Mouse (Mus musculus) neural tube, embryonic 15.5 days (tissue): ENCODE results near the gene Slc20a1. TPM values are rescaled to one million over a fixed set of nuclear protein-coding genes. Genes with fewer than 3 reads are reported as not detected.
A peak's percentile ranks its signal among the peaks of the same experiment; 100 is the strongest.

Experiments
- ATAC-seq: fragments of 200-750 bp; cut with Nextera tagmentation; 2 replicates; pipeline ENCODE4 v1.8.0; 2017; ENCODE audit warnings: mild to moderate bottlenecking, moderate TSS enrichment, moderate library complexity; ENCODE audit not compliant: low FRiP score
- H3K27ac ChIP-seq: fragments of 300-500 bp; sonication (generic); replicated peaks from 2 replicates; pipeline ENCODE4 v1.5.1; 2015; ENCODE audit warnings: mild to moderate bottlenecking, inconsistent platforms
- H3K27me3 ChIP-seq: fragments of 300-500 bp; sonication (generic); replicated peaks from 2 replicates; pipeline ENCODE4 v1.6.1; 2015; ENCODE audit warnings: inconsistent platforms
- H3K36me3 ChIP-seq: fragments of 300-500 bp; sonication (generic); 2 replicates; pipeline ENCODE4 v1.6.1; 2015; ENCODE audit warnings: inconsistent platforms
- H3K4me1 ChIP-seq: fragments of 300-500 bp; sonication (generic); 2 replicates; pipeline ENCODE4 v1.6.1; 2015; ENCODE audit warnings: inconsistent platforms
- H3K4me2 ChIP-seq: fragments of 300-500 bp; sonication (generic); 2 replicates; pipeline ENCODE4 v1.6.1; 2015; ENCODE audit warnings: inconsistent platforms, mild to moderate bottlenecking, moderate library complexity
- H3K4me3 ChIP-seq: fragments of 300-500 bp; sonication (generic); replicated peaks from 2 replicates; pipeline ENCODE4 v1.5.1; 2015; ENCODE audit warnings: mild to moderate bottlenecking, inconsistent platforms
- H3K9ac ChIP-seq: fragments of 300-500 bp; sonication (generic); replicated peaks from 2 replicates; pipeline ENCODE4 v1.6.1; 2015; ENCODE audit warnings: mild to moderate bottlenecking, inconsistent platforms
- H3K9me3 ChIP-seq: fragments of 300-500 bp; sonication (generic); replicated peaks from 2 replicates; pipeline ENCODE4 v1.6.1; 2016; ENCODE audit warnings: inconsistent platforms
- WGBS: fragments of 180-500 bp; shearing (Covaris S2); methylation state at CpG from one replicate; pipeline ENCODE4 v1.1.7; 2015; ENCODE audit warnings: mixed read lengths; 5-methylcytosine and 5-hydroxymethylcytosine counted together
- polyA plus RNA-seq: library from polyadenylated mRNA; unstranded; fragments of >200 nt; fragmentation: Nextera tagmentation; extraction: Ambion mirVana; gene quantifications from 2 replicates; pipeline ENCODE4 v1.2.1, GENCODE M21; 2015

The Slc20a1 gene
- 48.2 and 48.9 TPM in 2 replicates for polyA plus RNA-seq

DNA sequence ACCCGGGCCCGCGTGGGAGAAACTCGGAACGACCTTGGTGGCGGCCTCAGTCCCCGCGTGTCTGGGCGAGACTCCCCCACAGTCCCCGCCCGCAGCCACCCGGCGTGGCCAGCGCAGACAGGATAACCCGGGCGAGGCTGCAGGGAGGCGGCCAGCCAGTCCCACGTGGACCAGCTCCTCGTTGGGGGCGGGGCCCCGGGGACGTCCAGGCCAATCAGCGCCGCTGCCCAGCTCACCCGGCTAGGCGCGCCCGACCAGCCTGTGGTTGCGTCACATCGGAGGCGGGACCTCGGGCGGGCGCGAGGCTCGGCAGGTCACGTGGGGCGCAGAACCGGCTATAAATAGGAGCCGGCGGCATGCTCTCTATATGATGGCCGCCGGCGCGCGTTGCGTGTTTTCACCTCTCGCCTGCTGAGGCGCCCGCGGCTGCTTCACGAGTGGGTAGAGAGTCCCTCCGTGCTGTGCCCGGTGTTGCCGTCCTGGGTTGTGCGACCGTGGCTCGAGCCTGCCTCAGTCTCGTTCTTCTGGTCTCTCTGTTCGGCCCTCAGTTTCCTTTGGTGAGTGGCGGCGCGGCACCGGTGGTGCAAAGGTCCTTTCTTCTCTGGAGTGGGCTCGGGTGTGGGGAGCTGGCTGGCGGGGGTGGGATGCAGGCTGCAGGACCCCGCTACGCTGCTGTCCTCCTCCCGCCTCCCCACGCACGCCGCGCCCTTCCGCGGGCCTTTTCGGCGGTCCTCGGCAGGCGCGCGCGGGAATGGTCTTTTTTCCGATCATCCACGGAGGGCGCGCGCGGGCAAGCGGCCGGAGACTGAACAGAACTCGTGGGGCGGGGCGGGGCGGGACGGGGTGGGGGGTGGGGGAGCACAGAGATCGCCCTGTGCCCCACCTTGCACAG, at the start of gene Slc20a1:
Gene Slc20a1, plus strand, starts transcription at position 329 of the 892 bp plus-strand sequence.
- under 1% methylated on average over 75 of the region's 96 CpGs for WGBS
- Histone ChIP-seq H3K27me3 (no peaks in the 10 kb centered on the region), H3K4me3 (peak within 1 kb of the TSS; percentile 83), H3K4me2 (peak within 1 kb of the TSS; percentile 90), H3K36me3 (peaks cover 10% of the 10 kb centered on the region), H3K9ac (peak within 1 kb of the TSS; percentile 79), H3K4me1 (peaks cover 33% of the 10 kb centered on the region), H3K27ac (peak within 1 kb of the TSS; percentile 91), H3K9me3 (no peaks in the 10 kb centered on the region)
- peak; percentile 99 for ATAC-seq

DNA sequence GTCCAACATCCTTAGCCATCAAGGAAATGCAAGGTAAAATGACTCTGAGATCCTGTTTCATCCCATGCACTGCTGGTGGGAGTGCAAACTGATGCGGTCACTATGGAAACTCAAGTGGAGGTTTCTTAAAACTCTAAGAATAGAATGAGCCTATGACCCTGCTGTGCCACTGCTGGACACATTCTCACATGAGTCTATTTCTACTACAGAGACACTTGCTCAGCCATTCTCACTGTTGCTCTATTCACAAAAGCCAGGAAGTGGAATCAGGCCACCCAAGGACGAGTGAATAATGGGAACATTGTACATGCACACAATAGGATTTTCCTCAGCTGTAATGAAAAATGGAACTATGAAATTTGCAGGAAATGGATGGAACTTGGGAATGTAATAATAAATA, 49.7 kb upstream of the Slc20a1 start:
- H3K27ac ChIP-seq = no peak overlapping the region
- no peak for ATAC-seq
- no peaks in the 10 kb centered on the region for H3K9me3 ChIP-seq
- no peak overlapping the region for H3K4me2 ChIP-seq
- no peaks in the 10 kb centered on the region for H3K36me3 ChIP-seq
- no peaks in the 10 kb centered on the region for H3K4me1 ChIP-seq
- H3K9ac ChIP-seq = no peak overlapping the region
- H3K4me3 ChIP-seq = no peak overlapping the region
- 33% methylated on average over 2 of the region's 2 CpGs for WGBS
- no peaks in the 10 kb centered on the region for H3K27me3 ChIP-seq

DNA sequence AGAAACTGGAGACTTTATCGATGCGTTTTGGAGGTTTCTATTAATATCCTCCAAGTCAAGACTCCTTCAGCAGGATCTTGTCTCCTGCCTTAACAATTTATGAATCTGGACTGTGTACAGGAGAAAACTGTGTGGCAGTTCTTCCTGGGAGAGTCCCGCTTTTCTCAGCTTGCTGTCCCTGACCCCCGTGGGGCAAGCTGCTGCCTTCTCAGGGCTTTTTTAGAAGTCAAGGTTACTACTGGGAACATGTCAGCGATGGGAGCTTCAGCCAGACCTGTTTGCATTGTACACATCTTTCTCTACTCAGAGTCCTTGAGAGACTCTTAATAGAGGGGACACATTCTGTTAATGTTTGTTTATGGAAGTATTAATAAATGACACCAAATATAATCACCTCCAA, 48.2 kb upstream of the Slc20a1 start:
- H3K27ac ChIP-seq = no peak overlapping the region
- no peaks in the 10 kb centered on the region for H3K36me3 ChIP-seq
- no peak overlapping the region for H3K9ac ChIP-seq
- H3K4me3 ChIP-seq = no peak overlapping the region
- no peak overlapping the region for H3K4me2 ChIP-seq
- H3K4me1 ChIP-seq = no peaks in the 10 kb centered on the region
- 86% methylated on average over 5 of the region's 5 CpGs for WGBS
- no peaks in the 10 kb centered on the region for H3K27me3 ChIP-seq
- no peaks in the 10 kb centered on the region for H3K9me3 ChIP-seq
- ATAC-seq = no peak

DNA sequence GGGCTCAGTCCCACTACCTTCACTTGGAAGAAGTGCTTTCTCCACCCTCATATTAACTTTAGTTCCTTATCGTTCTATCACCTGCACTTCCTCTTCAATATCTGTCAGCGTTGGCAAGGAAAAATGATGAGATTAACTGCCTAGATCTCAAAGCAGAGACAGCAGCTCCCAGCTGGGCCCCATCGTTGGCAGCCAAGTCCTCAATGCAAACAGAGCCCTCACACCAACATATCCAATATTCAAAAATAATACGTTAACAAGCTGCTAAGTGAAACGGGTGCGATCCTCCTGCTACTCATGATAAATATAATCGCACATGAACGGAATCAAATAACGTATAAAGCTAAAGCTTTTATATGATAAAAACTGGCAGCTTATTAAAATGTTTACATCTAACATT, 47.5 kb upstream of the Slc20a1 start:
- H3K36me3 ChIP-seq = no peaks in the 10 kb centered on the region
- no peaks in the 10 kb centered on the region for H3K27me3 ChIP-seq
- no peak overlapping the region for H3K4me2 ChIP-seq
- H3K4me1 ChIP-seq = no peaks in the 10 kb centered on the region
- H3K27ac ChIP-seq = no peak overlapping the region
- WGBS = 91% methylated on average over 9 of the region's 9 CpGs
- no peak overlapping the region for H3K9ac ChIP-seq
- ATAC-seq = no peak
- H3K4me3 ChIP-seq = no peak overlapping the region
- H3K9me3 ChIP-seq = no peaks in the 10 kb centered on the region

- H3K27ac ChIP-seq = no peak overlapping the region
- H3K4me2 ChIP-seq = no peak overlapping the region
- 81% methylated on average over 1 of the region's 1 CpGs for WGBS
- no peak overlapping the region for H3K9ac ChIP-seq
- no peaks in the 10 kb centered on the region for H3K4me1 ChIP-seq
- H3K4me3 ChIP-seq = no peak overlapping the region
- no peaks in the 10 kb centered on the region for H3K36me3 ChIP-seq
- no peaks in the 10 kb centered on the region for H3K9me3 ChIP-seq
- no peak for ATAC-seq
- H3K27me3 ChIP-seq = no peaks in the 10 kb centered on the region
Observed at GRCm38 (mm10) chr2:129152751-129153150, 45.8 kb upstream of the Slc20a1 start.

GRCm38 (mm10) chr2:129164815-129165214, 33.7 kb upstream of the Slc20a1 start:
- Histone ChIP-seq H3K4me1 (no peaks in the 10 kb centered on the region), H3K9me3 (no peaks in the 10 kb centered on the region), H3K36me3 (no peaks in the 10 kb centered on the region), H3K4me2 (no peak overlapping the region), H3K4me3 (no peak overlapping the region), H3K27ac (no peak overlapping the region), H3K9ac (no peak overlapping the region), H3K27me3 (no peaks in the 10 kb centered on the region)
- ATAC-seq = no peak
- 80% methylated on average over 5 of the region's 5 CpGs for WGBS

DNA sequence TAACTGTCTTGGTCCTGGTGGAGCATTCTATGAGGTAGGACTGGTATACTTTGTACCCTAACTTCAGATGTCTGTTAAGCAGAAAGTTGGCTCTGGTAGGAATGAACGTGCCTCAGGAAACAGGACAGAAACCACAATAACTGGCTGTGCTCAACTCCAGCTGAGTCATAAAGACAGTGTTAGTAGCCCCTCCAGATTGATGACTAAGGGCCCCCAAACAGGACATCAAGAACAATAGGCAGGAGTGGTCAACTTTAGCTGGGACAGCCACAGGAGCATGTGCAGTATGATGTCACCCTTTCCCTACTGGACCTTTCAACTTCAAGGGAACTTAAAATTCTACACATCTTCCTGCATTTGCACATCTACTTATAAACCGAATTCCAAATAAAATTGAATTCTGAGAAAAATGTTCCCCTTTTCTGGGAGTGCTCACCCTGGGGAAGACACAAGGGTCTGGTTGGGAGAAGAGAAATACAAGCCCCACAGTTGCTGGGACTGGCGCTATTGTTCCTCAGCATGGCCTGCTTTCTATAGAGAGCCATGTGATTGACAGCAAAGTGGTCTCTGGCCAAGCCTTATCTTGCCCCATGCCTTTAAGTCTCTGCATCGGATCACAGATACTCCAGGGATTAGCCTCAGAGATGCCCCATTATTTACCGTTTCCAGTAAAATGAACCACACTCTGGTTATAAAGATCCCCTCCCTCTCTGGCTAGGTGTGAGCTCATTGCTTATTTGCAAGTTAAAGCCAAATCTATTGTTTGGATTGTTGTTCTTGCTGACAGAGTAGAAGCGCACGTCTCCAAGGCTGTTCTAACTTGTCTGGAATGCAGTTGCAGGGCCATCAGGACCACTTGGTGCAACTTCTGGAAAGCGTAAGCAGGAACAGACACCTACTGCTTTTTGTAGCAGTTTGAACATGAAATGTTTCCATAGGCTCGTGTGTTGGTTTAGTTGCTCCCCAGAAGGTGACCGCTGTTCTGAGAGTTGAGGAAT, 31.8 kb upstream of the Slc20a1 start:
- Histone ChIP-seq H3K9me3 (no peaks in the 10 kb centered on the region), H3K4me3 (no peak overlapping the region), H3K36me3 (no peaks in the 10 kb centered on the region), H3K4me1 (no peaks in the 10 kb centered on the region), H3K27ac (no peak overlapping the region), H3K4me2 (no peak overlapping the region), H3K27me3 (no peaks in the 10 kb centered on the region), H3K9ac (no peak overlapping the region)
- no peak for ATAC-seq
- 82% methylated on average over 10 of the region's 10 CpGs for WGBS

GRCm38 (mm10) chr2:129173386-129173785, 25.2 kb upstream of the Slc20a1 start:
- Histone ChIP-seq H3K36me3 (no peaks in the 10 kb centered on the region), H3K4me3 (no peak overlapping the region), H3K4me1 (0 out of 2 replicates have a peak, but pooled peaks cover 2% of the 10 kb centered on the region), H3K27me3 (no peaks in the 10 kb centered on the region), H3K9me3 (no peaks in the 10 kb centered on the region), H3K9ac (no peak overlapping the region), H3K4me2 (peak overlapping the region; percentile 25), H3K27ac (no peak overlapping the region)
- 53% methylated on average over 10 of the region's 10 CpGs for WGBS
- no peak for ATAC-seq

DNA sequence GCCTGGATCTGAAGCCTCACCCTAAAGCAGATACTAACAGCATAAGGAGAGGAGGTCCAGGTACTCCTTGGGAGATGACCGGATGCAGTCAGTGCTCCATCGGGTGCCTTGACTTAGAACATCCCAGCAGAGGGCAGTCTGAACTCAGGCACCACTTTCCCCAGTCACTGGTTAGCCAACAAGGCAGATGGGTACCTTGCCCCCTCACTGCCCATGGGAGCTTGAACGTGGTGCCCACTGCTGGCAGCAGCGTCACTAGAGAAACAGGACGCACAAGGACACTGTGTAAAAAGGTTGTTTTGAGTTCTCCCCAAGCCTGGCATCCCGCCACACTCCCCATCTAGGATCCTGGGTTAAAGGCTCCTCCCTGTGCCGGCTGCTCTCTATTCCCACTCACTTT, 24.1 kb upstream of the Slc20a1 start:
- Histone ChIP-seq H3K36me3 (no peaks in the 10 kb centered on the region), H3K27me3 (no peaks in the 10 kb centered on the region), H3K4me1 (0 out of 2 replicates have a peak, but pooled peaks cover 2% of the 10 kb centered on the region), H3K9ac (no peak overlapping the region), H3K4me3 (no peak overlapping the region), H3K27ac (no peak overlapping the region), H3K9me3 (no peaks in the 10 kb centered on the region), H3K4me2 (no peak overlapping the region)
- 46% methylated on average over 7 of the region's 7 CpGs for WGBS
- no peak for ATAC-seq

- Histone ChIP-seq H3K4me3 (no peak overlapping the region), H3K9ac (no peak overlapping the region), H3K36me3 (no peaks in the 10 kb centered on the region), H3K4me2 (no peak overlapping the region), H3K9me3 (no peaks in the 10 kb centered on the region), H3K27me3 (no peaks in the 10 kb centered on the region), H3K4me1 (0 out of 2 replicates have a peak, but pooled peaks cover 2% of the 10 kb centered on the region), H3K27ac (no peak overlapping the region)
- 77% methylated on average over 2 of the region's 2 CpGs for WGBS
- ATAC-seq = no peak
Observed at GRCm38 (mm10) chr2:129175636-129176035, 22.9 kb upstream of the Slc20a1 start.

DNA sequence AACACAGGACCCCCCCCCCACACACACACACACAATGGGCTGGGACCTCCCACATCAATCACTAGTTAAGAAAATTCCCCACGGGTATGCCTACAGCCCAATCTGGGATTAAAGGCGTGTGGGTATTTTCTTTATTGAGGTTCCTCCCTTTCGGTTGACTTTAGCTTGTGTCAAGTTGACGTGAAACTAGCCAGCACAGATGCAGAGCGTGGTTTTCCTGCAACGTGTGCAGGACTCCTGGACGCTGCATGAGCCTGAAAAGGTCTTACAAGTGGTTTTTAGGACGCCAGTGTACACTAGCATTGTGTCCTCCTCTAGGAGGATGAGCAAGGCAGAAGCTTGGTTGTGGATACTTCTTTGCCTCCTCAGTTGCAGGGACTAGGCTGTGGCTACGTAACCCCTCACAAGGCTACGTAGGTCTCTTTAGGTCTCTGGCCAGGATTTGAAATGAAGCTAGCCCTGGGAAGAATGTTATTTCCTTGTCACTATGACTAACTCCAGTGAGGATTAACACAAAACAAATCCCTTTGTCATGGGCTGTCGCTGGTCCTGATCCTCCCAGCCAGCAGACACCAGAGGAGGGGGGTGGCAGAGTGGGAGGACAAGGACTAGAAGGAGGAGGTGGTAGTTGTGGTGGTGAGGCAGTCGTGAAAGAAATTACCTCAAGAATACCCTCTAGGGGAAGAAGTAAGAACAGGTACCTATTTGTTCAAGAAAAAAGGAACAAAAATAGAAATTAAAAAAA, 21.7 kb upstream of the Slc20a1 start:
- H3K36me3 ChIP-seq = no peaks in the 10 kb centered on the region
- no peak for ATAC-seq
- H3K4me1 ChIP-seq = 0 out of 2 replicates have a peak, but pooled peaks cover 2% of the 10 kb centered on the region

More for the DNA sequence above, 21.7 kb upstream of the Slc20a1 start:
- no peaks in the 10 kb centered on the region for H3K27me3 ChIP-seq
- WGBS = 75% methylated on average over 12 of the region's 12 CpGs
- H3K27ac ChIP-seq = no peak overlapping the region
- no peak overlapping the region for H3K4me2 ChIP-seq
- no peak overlapping the region for H3K4me3 ChIP-seq
- H3K9me3 ChIP-seq = no peaks in the 10 kb centered on the region
- no peak overlapping the region for H3K9ac ChIP-seq
